Mouse (Mus musculus): Measurements from ENCODE around the gene Phc2. TPM values are rescaled to one million over a fixed set of nuclear protein-coding genes. Genes with fewer than 3 reads are reported as not detected.

Gene Phc2
- total RNA-seq, 1 experiment, result 29.8 TPM

DNA sequence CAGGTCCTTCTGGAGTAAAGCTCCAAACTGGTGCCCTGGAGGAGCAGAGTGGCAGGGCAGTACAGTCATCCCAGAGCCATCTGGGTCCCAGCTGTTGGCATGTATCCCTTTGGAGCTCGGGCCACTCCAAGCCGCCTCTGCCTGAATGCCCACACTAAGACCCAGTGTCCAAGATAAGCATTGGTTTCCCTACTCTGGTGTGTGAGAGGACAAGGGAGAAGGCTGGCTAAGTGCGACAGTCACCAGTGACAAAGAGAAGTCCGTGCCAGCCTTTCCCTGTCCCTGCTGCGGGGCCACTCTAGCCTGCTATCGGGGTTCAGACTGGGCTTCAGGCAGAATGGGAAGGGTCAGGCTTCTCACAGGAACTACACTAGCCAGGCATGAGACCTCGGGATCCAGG lies 101.4 kb downstream of the Phc2 start:
- in situ Hi-C loops (cut with MboI; ENCODE audit: low sequenced_read_pairs in 2 of 2, unreplicated experiment in 2 of 2), result no loop called here
- DNase-seq (ENCODE audit: low read depth, low spot score), result no peak
- no peak overlapping the region for H3K4me3 ChIP-seq (ENCODE audit: insufficient read depth in 1 of 2, low read depth in 1 of 2, low read length in 2 of 2, poor library complexity in 1 of 2, severe bottlenecking in 1 of 2)
- no peaks in the 10 kb centered on the region for H3K9me3 ChIP-seq (ENCODE audit: control insufficient read depth, insufficient read depth, low read depth, low read length)
- TF ChIP-seq HCFC1 (IDR thresholded peaks at IDR 0.05; ENCODE audit: borderline replicate concordance, insufficient read depth, low read length) (no peak), ZC3H11A (IDR thresholded peaks at IDR 0.05; ENCODE audit: borderline replicate concordance, low read depth, low read length) (no peak), MAFK (IDR thresholded peaks at IDR 0.05; ENCODE audit: insufficient read depth, low read depth, low read length) (no peak), CHD2 (IDR thresholded peaks at IDR 0.05; ENCODE audit: low read depth, low read length) (no peak), ZNF384 (IDR thresholded peaks at IDR 0.05; ENCODE audit: low read depth, low read length) (no peak)
- H3K9ac ChIP-seq (ENCODE audit: insufficient read depth, low read depth, low read length, poor library complexity, severe bottlenecking), result no peak overlapping the region
- no peak overlapping the region for H3K27ac ChIP-seq (ENCODE audit: insufficient read depth, low read depth, low read length, poor library complexity, severe bottlenecking)
- H3K36me3 ChIP-seq (ENCODE audit: control insufficient read depth, insufficient read depth, low read length, poor library complexity, severe bottlenecking), result peaks cover 11% of the 10 kb centered on the region
- peaks cover 2% of the 10 kb centered on the region in 2 experiments; a peak in 1 of 4 replicates for H3K4me1 ChIP-seq (ENCODE audit: control insufficient read depth in 2 of 2, insufficient read depth in 2 of 2, low read length in 2 of 2, poor library complexity in 1 of 2)

DNA sequence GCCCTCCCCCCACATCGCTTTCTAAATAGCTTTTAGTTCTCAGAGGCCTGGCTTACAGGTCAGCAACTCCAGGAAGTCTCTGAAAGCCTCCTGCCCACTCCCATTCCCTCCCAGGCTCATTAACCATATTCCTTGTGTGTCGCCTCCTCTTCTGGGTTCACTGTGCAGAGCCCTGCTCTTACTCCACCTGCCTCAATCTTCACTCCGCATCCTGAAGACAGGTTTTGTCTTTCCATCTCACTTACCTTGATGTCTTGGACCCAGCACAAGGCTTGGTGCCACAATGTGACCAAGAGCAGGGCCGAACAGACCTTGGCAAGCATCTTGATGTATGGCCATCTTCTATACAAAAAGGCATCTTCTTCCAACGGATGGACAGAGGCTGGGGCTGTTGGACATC lies 104.7 kb downstream of the Phc2 start:
- peaks cover 0 to 2% of the 10 kb centered on the region in 2 experiments; a peak in 1 of 4 replicates for H3K4me1 ChIP-seq (ENCODE audit: control insufficient read depth in 2 of 2, insufficient read depth in 2 of 2, low read length in 2 of 2, poor library complexity in 1 of 2)
- no peak overlapping the region for H3K9ac ChIP-seq (ENCODE audit: insufficient read depth, low read depth, low read length, poor library complexity, severe bottlenecking)
- in situ Hi-C loops (cut with MboI; ENCODE audit: low sequenced_read_pairs in 2 of 2, unreplicated experiment in 2 of 2), result no loop called here
- no peaks in the 10 kb centered on the region for H3K36me3 ChIP-seq (ENCODE audit: control insufficient read depth, insufficient read depth, low read length, poor library complexity, severe bottlenecking)
- H3K27ac ChIP-seq (ENCODE audit: insufficient read depth, low read depth, low read length, poor library complexity, severe bottlenecking), result no peak overlapping the region
- DNase-seq (ENCODE audit: low read depth, low spot score), result no peak
- H3K9me3 ChIP-seq (ENCODE audit: control insufficient read depth, insufficient read depth, low read depth, low read length), result no peaks in the 10 kb centered on the region
- no peak overlapping the region for H3K4me3 ChIP-seq (ENCODE audit: insufficient read depth in 1 of 2, low read depth in 1 of 2, low read length in 2 of 2, poor library complexity in 1 of 2, severe bottlenecking in 1 of 2)
- TF ChIP-seq CHD2 (IDR thresholded peaks at IDR 0.05; ENCODE audit: low read depth, low read length), result no peak
- no peak for TF ChIP-seq ZNF384 (IDR thresholded peaks at IDR 0.05; ENCODE audit: low read depth, low read length)
- TF ChIP-seq ZC3H11A (IDR thresholded peaks at IDR 0.05; ENCODE audit: borderline replicate concordance, low read depth, low read length), result no peak
- no peak for TF ChIP-seq HCFC1 (IDR thresholded peaks at IDR 0.05; ENCODE audit: borderline replicate concordance, insufficient read depth, low read length)
- TF ChIP-seq MAFK (IDR thresholded peaks at IDR 0.05; ENCODE audit: insufficient read depth, low read depth, low read length), result no peak

DNA sequence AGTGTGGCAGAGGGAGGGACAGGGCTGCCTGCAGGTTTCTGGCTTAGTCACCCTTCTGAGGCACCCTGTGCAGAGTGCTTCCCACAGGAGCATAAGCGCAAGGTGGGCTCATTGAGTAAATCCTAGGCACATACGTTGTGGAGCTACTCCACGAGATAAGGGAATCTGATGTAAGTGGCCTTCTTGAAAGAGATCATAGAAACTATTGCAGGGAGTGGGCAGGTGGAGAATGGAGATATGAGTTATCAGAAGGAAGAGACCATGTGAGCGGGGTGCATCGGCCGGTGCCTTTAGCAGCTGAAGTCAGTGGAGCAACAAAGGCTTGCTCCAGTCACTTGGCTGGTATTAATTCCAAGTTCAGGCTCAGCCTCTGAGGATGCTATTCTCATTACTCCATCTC lies 105.5 kb downstream of the Phc2 start:
- no peak for DNase-seq (ENCODE audit: low read depth, low spot score)
- no peaks in the 10 kb centered on the region for H3K36me3 ChIP-seq (ENCODE audit: control insufficient read depth, insufficient read depth, low read length, poor library complexity, severe bottlenecking)
- peaks cover 0 to under 1% of the 10 kb centered on the region in 2 experiments; a peak in 1 of 4 replicates for H3K4me1 ChIP-seq (ENCODE audit: control insufficient read depth in 2 of 2, insufficient read depth in 2 of 2, low read length in 2 of 2, poor library complexity in 1 of 2)
- no peak overlapping the region for H3K4me3 ChIP-seq (ENCODE audit: insufficient read depth in 1 of 2, low read depth in 1 of 2, low read length in 2 of 2, poor library complexity in 1 of 2, severe bottlenecking in 1 of 2)
- H3K27ac ChIP-seq (ENCODE audit: insufficient read depth, low read depth, low read length, poor library complexity, severe bottlenecking), result no peak overlapping the region
- no peaks in the 10 kb centered on the region for H3K9me3 ChIP-seq (ENCODE audit: control insufficient read depth, insufficient read depth, low read depth, low read length)
- TF ChIP-seq HCFC1 (IDR thresholded peaks at IDR 0.05; ENCODE audit: borderline replicate concordance, insufficient read depth, low read length), result no peak
- TF ChIP-seq ZC3H11A (IDR thresholded peaks at IDR 0.05; ENCODE audit: borderline replicate concordance, low read depth, low read length), result no peak
- TF ChIP-seq CHD2 (IDR thresholded peaks at IDR 0.05; ENCODE audit: low read depth, low read length), result no peak
- no peak for TF ChIP-seq MAFK (IDR thresholded peaks at IDR 0.05; ENCODE audit: insufficient read depth, low read depth, low read length)
- no peak for TF ChIP-seq ZNF384 (IDR thresholded peaks at IDR 0.05; ENCODE audit: low read depth, low read length)
- no peak overlapping the region for H3K9ac ChIP-seq (ENCODE audit: insufficient read depth, low read depth, low read length, poor library complexity, severe bottlenecking)
- in situ Hi-C loops (cut with MboI; ENCODE audit: low sequenced_read_pairs in 2 of 2, unreplicated experiment in 2 of 2), result no loop called here

DNA sequence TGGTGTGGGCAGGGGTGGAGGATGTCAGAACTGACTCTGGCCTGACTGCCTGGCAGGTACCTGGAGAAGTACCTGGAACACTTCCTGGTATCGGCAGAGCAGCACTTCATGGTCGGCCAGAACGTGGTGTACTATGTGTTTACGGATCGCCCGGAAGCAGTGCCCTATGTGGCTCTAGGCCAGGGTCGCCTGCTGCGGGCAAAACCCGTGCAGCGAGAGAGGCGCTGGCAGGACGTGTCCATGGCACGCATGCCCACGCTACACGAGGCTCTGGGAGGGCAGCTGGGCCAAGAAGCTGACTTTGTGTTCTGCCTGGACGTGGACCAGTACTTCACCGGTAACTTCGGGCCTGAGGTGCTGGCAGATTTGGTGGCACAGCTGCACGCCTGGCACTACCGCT lies 112.4 kb downstream of the Phc2 start:
- Histone ChIP-seq H3K36me3 (ENCODE audit: control insufficient read depth, insufficient read depth, low read length, poor library complexity, severe bottlenecking) (no peaks in the 10 kb centered on the region), H3K4me1 (ENCODE audit: control insufficient read depth in 2 of 2, insufficient read depth in 2 of 2, low read length in 2 of 2, poor library complexity in 1 of 2) (no peaks in the 10 kb centered on the region), H3K27ac (ENCODE audit: insufficient read depth, low read depth, low read length, poor library complexity, severe bottlenecking) (no peak overlapping the region), H3K9me3 (ENCODE audit: control insufficient read depth, insufficient read depth, low read depth, low read length) (no peaks in the 10 kb centered on the region), H3K4me3 (ENCODE audit: insufficient read depth in 1 of 2, low read depth in 1 of 2, low read length in 2 of 2, poor library complexity in 1 of 2, severe bottlenecking in 1 of 2) (peak overlapping the region; percentile 18 to 56; a peak in 3 of 4 replicates), H3K9ac (ENCODE audit: insufficient read depth, low read depth, low read length, poor library complexity, severe bottlenecking) (no peak overlapping the region)
- no peak for DNase-seq (ENCODE audit: low read depth, low spot score)
- in situ Hi-C loops (cut with MboI; ENCODE audit: low sequenced_read_pairs in 2 of 2, unreplicated experiment in 2 of 2), result no loop called here
- TF ChIP-seq MAFK (IDR thresholded peaks at IDR 0.05; ENCODE audit: insufficient read depth, low read depth, low read length), result no peak
- TF ChIP-seq HCFC1 (IDR thresholded peaks at IDR 0.05; ENCODE audit: borderline replicate concordance, insufficient read depth, low read length), result no peak
- TF ChIP-seq ZNF384 (IDR thresholded peaks at IDR 0.05; ENCODE audit: low read depth, low read length), result no peak
- TF ChIP-seq CHD2 (IDR thresholded peaks at IDR 0.05; ENCODE audit: low read depth, low read length), result no peak
- no peak for TF ChIP-seq ZC3H11A (IDR thresholded peaks at IDR 0.05; ENCODE audit: borderline replicate concordance, low read depth, low read length)

DNA sequence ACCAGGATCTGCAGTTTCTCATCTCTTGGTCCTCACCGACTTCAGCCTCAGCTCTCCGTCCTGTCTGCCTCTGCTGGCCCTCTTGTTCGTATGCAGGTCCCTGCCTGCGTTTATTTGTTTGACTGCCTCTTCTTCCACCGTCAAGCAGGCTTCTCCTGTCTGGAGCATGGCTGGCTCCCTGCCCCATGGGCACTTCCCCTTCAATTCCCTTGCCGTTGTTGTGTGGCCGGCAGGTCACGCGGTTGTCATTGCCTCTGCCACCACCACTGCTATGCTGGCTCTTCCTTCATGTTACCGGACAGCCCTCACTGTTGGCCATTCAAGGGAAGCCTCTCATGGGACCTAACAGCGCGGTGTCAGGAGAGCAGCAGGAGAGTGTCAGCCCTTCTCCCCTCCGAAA lies 113.6 kb downstream of the Phc2 start:
- no peak overlapping the region for H3K9ac ChIP-seq (ENCODE audit: insufficient read depth, low read depth, low read length, poor library complexity, severe bottlenecking)
- no peaks in the 10 kb centered on the region for H3K4me1 ChIP-seq (ENCODE audit: control insufficient read depth in 2 of 2, insufficient read depth in 2 of 2, low read length in 2 of 2, poor library complexity in 1 of 2)
- no peak overlapping the region for H3K27ac ChIP-seq (ENCODE audit: insufficient read depth, low read depth, low read length, poor library complexity, severe bottlenecking)
- in situ Hi-C loops (cut with MboI; ENCODE audit: low sequenced_read_pairs in 2 of 2, unreplicated experiment in 2 of 2), result no loop called here
- no peak for TF ChIP-seq MAFK (IDR thresholded peaks at IDR 0.05; ENCODE audit: insufficient read depth, low read depth, low read length)
- TF ChIP-seq CHD2 (IDR thresholded peaks at IDR 0.05; ENCODE audit: low read depth, low read length), result no peak
- TF ChIP-seq ZC3H11A (IDR thresholded peaks at IDR 0.05; ENCODE audit: borderline replicate concordance, low read depth, low read length), result no peak
- TF ChIP-seq HCFC1 (IDR thresholded peaks at IDR 0.05; ENCODE audit: borderline replicate concordance, insufficient read depth, low read length), result no peak
- TF ChIP-seq ZNF384 (IDR thresholded peaks at IDR 0.05; ENCODE audit: low read depth, low read length), result no peak
- H3K4me3 ChIP-seq (ENCODE audit: insufficient read depth in 1 of 2, low read depth in 1 of 2, low read length in 2 of 2, poor library complexity in 1 of 2, severe bottlenecking in 1 of 2), result no peak overlapping the region
- H3K9me3 ChIP-seq (ENCODE audit: control insufficient read depth, insufficient read depth, low read depth, low read length), result no peaks in the 10 kb centered on the region
- no peak for DNase-seq (ENCODE audit: low read depth, low spot score)
- H3K36me3 ChIP-seq (ENCODE audit: control insufficient read depth, insufficient read depth, low read length, poor library complexity, severe bottlenecking), result no peaks in the 10 kb centered on the region

Measured in ES-E14 (cell line).